20 mouse cellular contexts compared by ENCODE assay signal in the genomic region with DNA sequence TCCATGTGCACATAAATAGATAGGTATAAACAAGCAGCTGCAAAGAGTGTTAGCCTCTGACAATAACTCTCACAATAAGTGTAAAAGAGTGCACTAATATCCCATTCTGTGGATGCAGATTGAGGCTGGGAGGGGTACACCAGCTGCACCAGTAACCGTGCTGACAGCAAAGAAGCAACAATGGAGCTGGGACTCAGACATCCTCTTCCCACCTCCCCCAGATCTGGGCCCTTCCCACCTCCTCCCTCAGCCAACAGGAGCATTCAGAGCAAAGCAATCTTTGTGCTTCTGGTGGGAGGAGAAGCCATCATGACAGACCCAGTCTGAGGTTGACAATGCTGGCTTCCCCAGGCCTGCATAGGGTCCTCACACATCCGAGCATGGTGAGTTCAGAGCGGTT.
A peak's percentile ranks its signal among the peaks of the same experiment; 100 is the strongest.
DNase-seq lines count a peak whose midpoint lies in the region; ATAC-seq lines count a peak whose summit lies in the region.
"Had no signal": no experiment of that assay in that cellular context is flagged by ENCODE, and none has a peak within 500 bp of the region (broad histone marks: within the 10 kb centered on the region; RNA-seq: fewer than 3 reads in every experiment).

No protein-coding gene starts in this region.

- WGBS in forebrain, embryonic 13.5 days: 53% methylated on average over 3 of the region's 3 CpGs
- 66% methylated on average over 3 of the region's 3 CpGs for WGBS in forebrain, embryonic 12.5 days

- no peak overlapping the region for H3K4me2 ChIP-seq in forebrain, embryonic 13.5 days
- no peak overlapping the region for H3K4me2 ChIP-seq in forebrain, embryonic 12.5 days
- H3K4me2 ChIP-seq: heart, embryonic 11.5 days; hindbrain, embryonic 13.5 days had no signal

- peak; percentile 63 for ATAC-seq in forebrain, embryonic 13.5 days
- no peak for ATAC-seq in forebrain, embryonic 12.5 days (ENCODE audit: low FRiP score)
- ATAC-seq in frontal cortex, adult (ENCODE audit: low TSS enrichment): peak; percentile 23; the same call in 1 of the 2 replicates
- no peak for ATAC-seq in erythroid progenitor cell, adult 5-6 weeks (replicated peaks; ENCODE audit: low FRiP score, poor library complexity, severe bottlenecking)
- ATAC-seq: activated CD4-positive, CD25-positive, alpha-beta regulatory T cell, adult 4 months; hindbrain, postnatal 0 days; inflammation-experienced regulatory T-cells, adult 6 months; intestine, embryonic 16.5 days had no signal

- H3K4me3 ChIP-seq in forebrain, embryonic 13.5 days: no peak overlapping the region
- H3K4me3 ChIP-seq in forebrain, embryonic 12.5 days (replicated peaks): no peak overlapping the region
- H3K4me3 ChIP-seq: hindbrain, embryonic 13.5 days had no signal

- H3K36me3 ChIP-seq in forebrain, embryonic 13.5 days (ENCODE audit: poor library complexity, severe bottlenecking): no peaks in the 10 kb centered on the region
- H3K36me3 ChIP-seq in forebrain, embryonic 12.5 days (replicated peaks): no peaks in the 10 kb centered on the region
- H3K36me3 ChIP-seq: hindbrain, embryonic 13.5 days had no signal

- H3K4me1 ChIP-seq in forebrain, embryonic 13.5 days: 0 out of 2 replicates have a peak, but pooled peaks cover 3% of the 10 kb centered on the region
- H3K4me1 ChIP-seq in forebrain, embryonic 12.5 days: no peaks in the 10 kb centered on the region
- H3K4me1 ChIP-seq: hindbrain, embryonic 13.5 days had no signal

- no peak overlapping the region for H3K27ac ChIP-seq in forebrain, embryonic 13.5 days
- no peak overlapping the region for H3K27ac ChIP-seq in forebrain, embryonic 12.5 days
- H3K27ac ChIP-seq: hindbrain, embryonic 13.5 days; hindbrain, postnatal 0 days had no signal

- no peaks in the 10 kb centered on the region for H3K27me3 ChIP-seq in forebrain, embryonic 13.5 days
- no peaks in the 10 kb centered on the region for H3K27me3 ChIP-seq in forebrain, embryonic 12.5 days
- H3K27me3 ChIP-seq: hindbrain, embryonic 13.5 days had no signal

- DNase-seq in frontal cortex, postnatal 10 days (ENCODE audit: low spot score in 2 of 2): no peak
- DNase-seq in layer of hippocampus, adult 9-11 months: peak; percentile 11
- no peak for DNase-seq in layer of hippocampus, adult 18-20 months (ENCODE audit: low spot score in 2 of 2)
- DNase-seq: adrenal gland, adult 8-10 months; adrenal gland, postnatal 25 days; cerebellum, adult 18-20 months; cerebellum, adult 9-10 months; cerebellum, postnatal 14 days; gastrocnemius, postnatal 25 days; kidney, adult 18-20 months had no signal

- no peaks in the 10 kb centered on the region for H3K9me3 ChIP-seq in forebrain, embryonic 13.5 days (replicated peaks)
- H3K9me3 ChIP-seq in forebrain, embryonic 12.5 days: no peaks in the 10 kb centered on the region
- H3K9me3 ChIP-seq: hindbrain, embryonic 13.5 days had no signal

- no peak overlapping the region for H3K9ac ChIP-seq in forebrain, embryonic 13.5 days
- H3K9ac ChIP-seq in forebrain, embryonic 12.5 days: no peak overlapping the region
- H3K9ac ChIP-seq: hindbrain, embryonic 13.5 days had no signal

Comparison
In these comparisons a context has a peak if more than half of its experiments do, and no peak if none do; other contexts are left out.
1. ATAC-seq: peak in forebrain, embryonic 13.5 days (single experiment) and frontal cortex, adult (single experiment); none in forebrain, embryonic 12.5 days (single experiment) and erythroid progenitor cell, adult 5-6 weeks (single experiment).